Mouse (Mus musculus): ENCODE measurements around the gene Tldc2. TPM values are rescaled to one million over a fixed set of nuclear protein-coding genes. Genes with fewer than 3 reads are reported as not detected.

Gene Tldc2
- polyA plus RNA-seq, 1 experiment from 2014 or later: not detected

DNA sequence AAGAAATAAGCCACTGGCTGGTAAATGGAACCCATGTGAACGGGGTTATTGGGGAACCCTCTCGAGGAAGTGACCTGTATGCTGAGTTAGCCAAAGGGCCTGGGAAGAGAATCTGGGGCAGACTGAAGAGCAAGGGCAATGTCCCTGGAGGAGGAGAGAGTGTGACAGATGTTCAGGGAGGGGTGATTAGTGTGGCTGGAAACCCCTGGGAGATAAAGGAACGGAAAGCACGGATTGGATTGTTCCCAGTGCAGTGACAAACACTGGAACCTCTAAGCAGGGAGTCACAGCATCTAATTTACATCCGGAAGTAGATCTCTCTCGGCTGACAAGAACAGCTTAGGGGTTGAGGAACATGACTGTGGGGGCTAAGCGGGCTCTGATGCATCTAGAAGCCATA, 4.9 kb upstream of the Tldc2 start:
- Histone ChIP-seq H3K27me3 (ENCODE audit: control insufficient read depth, insufficient read depth, low read length) (no peaks in the 10 kb centered on the region), H3K27ac (replicated peaks; ENCODE audit: low read depth, low read length) (no peak overlapping the region), H3K9me3 (replicated peaks; ENCODE audit: control insufficient read depth, low read length) (no peaks in the 10 kb centered on the region), H3K36me3 (replicated peaks; ENCODE audit: control insufficient read depth, insufficient read depth, low read depth, low read length) (no peaks in the 10 kb centered on the region), H3K4me2 (ENCODE audit: low read depth, low read length) (no peak overlapping the region), H3K4me1 (ENCODE audit: control insufficient read depth, insufficient read depth, low read length) (peaks cover 4% of the 10 kb centered on the region), H3K4me3 (ENCODE audit: low read depth, low read length) (no peak overlapping the region), H3K9ac (replicated peaks; ENCODE audit: low read length) (no peak overlapping the region)
- WGBS: 34% methylated on average over 7 of the region's 7 CpGs
- DNase-seq (ENCODE audit: low spot score) (no peak), ATAC-seq (replicated peaks; ENCODE audit: insufficient number of reproducible peaks, low FRiP score, low TSS enrichment, low read depth) (no peak)

DNA sequence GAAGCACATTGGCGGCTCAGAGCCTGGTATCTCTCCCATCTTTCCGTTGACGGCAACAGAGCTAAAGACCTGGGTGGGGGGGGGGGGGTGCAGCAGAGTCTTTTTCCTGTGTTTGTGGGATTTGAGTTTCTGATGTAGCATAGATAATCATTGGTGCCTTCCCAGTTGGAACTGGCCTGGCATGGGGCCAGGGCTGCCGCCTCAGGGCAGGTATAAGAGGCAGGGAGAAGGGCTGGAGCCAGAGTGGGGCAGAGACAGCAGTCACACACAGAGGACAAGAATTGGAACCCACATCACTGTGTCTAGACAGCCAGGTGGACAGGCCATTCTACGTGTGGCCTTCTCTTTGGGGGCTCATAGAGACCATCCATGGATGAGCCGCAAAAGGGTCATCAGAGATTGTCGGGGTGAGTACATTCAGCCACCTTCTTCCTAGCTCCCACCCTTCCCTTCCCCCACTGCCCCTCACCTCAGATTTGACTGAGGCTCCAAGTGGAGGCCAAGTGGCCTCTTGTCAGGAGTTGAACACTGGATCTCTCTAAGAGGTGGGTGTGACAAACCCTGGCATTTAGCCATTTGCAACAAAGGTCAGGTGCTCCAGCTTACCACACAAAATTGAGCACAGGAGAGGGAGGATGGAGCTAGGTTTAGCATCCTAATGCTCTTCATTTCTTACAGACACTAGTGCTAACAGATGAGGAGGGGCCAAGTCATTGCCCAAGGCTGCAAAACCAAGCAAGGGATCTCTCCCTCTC, 1.8 kb upstream of the Tldc2 start:
- Histone ChIP-seq H3K4me1 (ENCODE audit: control insufficient read depth, insufficient read depth, low read length) (no peaks in the 10 kb centered on the region), H3K4me2 (ENCODE audit: low read depth, low read length) (no peak overlapping the region), H3K9me3 (replicated peaks; ENCODE audit: control insufficient read depth, low read length) (no peaks in the 10 kb centered on the region), H3K27me3 (ENCODE audit: control insufficient read depth, insufficient read depth, low read length) (no peaks in the 10 kb centered on the region), H3K36me3 (replicated peaks; ENCODE audit: control insufficient read depth, insufficient read depth, low read depth, low read length) (no peaks in the 10 kb centered on the region), H3K9ac (replicated peaks; ENCODE audit: low read length) (no peak overlapping the region), H3K27ac (replicated peaks; ENCODE audit: low read depth, low read length) (no peak overlapping the region), H3K4me3 (ENCODE audit: low read depth, low read length) (no peak overlapping the region)
- DNase-seq (ENCODE audit: low spot score) (no peak), ATAC-seq (replicated peaks; ENCODE audit: insufficient number of reproducible peaks, low FRiP score, low TSS enrichment, low read depth) (no peak)
- WGBS: 89% methylated on average over 7 of the region's 7 CpGs

DNA sequence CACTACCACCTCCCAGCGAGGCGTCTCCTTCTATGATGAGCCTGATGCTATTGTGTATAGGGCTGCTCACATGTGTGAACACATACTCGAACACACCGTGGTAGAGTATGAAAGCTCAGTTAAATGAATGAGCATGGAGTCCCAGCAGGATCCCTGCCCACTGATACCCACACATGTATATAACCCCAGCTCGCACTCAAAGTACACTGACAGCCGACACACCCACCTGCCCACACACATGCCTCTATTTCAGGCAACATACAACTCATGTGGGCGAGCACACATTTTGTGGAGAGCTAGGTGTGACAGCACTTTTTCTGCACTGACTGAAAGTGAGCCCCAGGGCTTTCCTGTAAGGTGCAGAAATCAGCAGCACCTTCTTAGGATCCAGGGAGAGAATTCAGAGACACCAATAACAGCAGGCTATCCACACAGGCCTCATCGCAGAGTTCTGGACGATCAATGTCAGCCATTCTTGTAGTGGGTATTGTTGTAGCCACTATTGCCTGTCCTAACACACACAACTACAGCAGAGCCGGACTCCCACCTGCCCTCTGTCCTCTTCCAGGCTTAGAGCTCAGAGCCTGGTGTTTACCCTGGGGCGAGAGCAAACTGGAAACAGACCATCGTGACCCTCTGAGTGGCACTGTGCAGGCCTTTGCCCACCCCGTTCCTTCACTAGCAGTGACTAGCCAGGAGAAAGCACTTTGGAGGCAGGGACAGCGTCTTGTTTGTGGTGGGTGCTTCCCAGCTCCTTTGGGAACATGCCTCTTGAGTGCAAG, 872 bp downstream of the Tldc2 start:
- ATAC-seq (replicated peaks; ENCODE audit: insufficient number of reproducible peaks, low FRiP score, low TSS enrichment, low read depth) (no peak), DNase-seq (ENCODE audit: low spot score) (no peak)
- Histone ChIP-seq H3K36me3 (replicated peaks; ENCODE audit: control insufficient read depth, insufficient read depth, low read depth, low read length) (no peaks in the 10 kb centered on the region), H3K27me3 (ENCODE audit: control insufficient read depth, insufficient read depth, low read length) (no peaks in the 10 kb centered on the region), H3K4me3 (ENCODE audit: low read depth, low read length) (no peak overlapping the region), H3K9ac (replicated peaks; ENCODE audit: low read length) (no peak overlapping the region), H3K4me2 (ENCODE audit: low read depth, low read length) (no peak overlapping the region), H3K4me1 (ENCODE audit: control insufficient read depth, insufficient read depth, low read length) (no peaks in the 10 kb centered on the region), H3K27ac (replicated peaks; ENCODE audit: low read depth, low read length) (no peak overlapping the region), H3K9me3 (replicated peaks; ENCODE audit: control insufficient read depth, low read length) (no peaks in the 10 kb centered on the region)
- 75% methylated on average over 14 of the region's 14 CpGs for WGBS

DNA sequence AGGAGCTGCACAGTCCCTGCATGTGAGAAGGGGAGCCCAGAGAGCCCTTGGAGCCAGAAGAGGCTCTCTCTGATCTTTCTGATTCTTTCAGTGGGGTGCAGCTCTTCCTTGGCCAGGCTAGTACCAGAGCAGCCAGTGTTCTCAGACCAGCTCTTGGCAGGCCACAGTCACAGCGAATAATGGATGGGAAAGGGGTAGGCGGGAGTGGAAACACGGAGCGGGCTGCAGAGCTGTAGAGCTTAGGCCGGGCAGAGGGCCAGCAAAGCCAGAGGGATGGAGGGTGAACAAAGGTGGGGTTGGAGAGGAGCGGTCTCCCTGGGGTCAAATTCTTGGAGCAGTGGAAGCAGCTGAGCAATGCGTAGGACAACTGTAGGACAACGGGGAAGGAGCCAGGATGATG, 5.2 kb downstream of the Tldc2 start:
- Histone ChIP-seq H3K9ac (replicated peaks; ENCODE audit: low read length) (no peak overlapping the region; the same call in 1 of the 2 replicates), H3K27ac (replicated peaks; ENCODE audit: low read depth, low read length) (no peak overlapping the region), H3K4me1 (ENCODE audit: control insufficient read depth, insufficient read depth, low read length) (no peaks in the 10 kb centered on the region), H3K4me3 (ENCODE audit: low read depth, low read length) (no peak overlapping the region), H3K9me3 (replicated peaks; ENCODE audit: control insufficient read depth, low read length) (no peaks in the 10 kb centered on the region), H3K4me2 (ENCODE audit: low read depth, low read length) (no peak overlapping the region), H3K36me3 (replicated peaks; ENCODE audit: control insufficient read depth, insufficient read depth, low read depth, low read length) (no peaks in the 10 kb centered on the region; the same call in 1 of the 2 replicates), H3K27me3 (ENCODE audit: control insufficient read depth, insufficient read depth, low read length) (no peaks in the 10 kb centered on the region)
- ATAC-seq (replicated peaks; ENCODE audit: insufficient number of reproducible peaks, low FRiP score, low TSS enrichment, low read depth) (no peak), DNase-seq (ENCODE audit: low spot score) (no peak)
- 72% methylated on average over 8 of the region's 8 CpGs for WGBS

DNA sequence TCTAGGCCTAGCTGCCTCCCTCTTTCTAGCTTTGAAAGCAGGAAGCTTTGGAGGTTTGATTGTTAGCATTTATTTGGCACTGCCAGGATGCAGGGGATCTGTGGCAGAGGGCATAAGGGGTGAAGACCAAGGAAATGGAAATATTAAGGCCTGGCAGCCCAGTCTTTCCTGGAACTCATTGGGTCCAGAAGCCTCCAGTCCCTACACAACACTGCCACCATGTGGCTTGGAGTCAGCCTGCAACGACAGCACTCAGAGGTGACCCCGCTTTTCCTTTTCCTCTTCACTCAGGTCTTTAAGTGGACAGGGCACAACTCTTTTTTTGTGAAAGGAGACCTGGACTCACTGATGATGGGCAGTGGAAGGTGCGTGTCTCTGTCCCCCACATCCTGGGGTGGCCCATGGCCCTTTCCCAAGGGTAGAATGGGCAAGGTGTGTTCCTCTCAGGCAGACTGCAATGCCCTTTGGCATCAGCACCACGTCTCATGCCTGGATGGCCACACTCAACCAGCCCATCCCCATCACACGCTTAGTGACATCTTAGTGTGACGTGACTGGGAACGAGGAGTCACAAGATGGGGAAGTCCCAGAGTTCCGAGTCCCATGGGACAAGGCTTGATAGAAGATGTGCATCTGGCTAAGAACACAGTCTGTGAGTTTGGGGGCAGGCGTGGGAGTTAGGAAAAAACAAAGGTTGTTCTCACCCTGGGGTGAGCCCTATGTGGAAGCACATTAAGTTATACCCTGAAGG, 8.3 kb downstream of the Tldc2 start:
- Histone ChIP-seq H3K4me1 (ENCODE audit: control insufficient read depth, insufficient read depth, low read length) (no peaks in the 10 kb centered on the region), H3K4me3 (ENCODE audit: low read depth, low read length) (no peak overlapping the region), H3K9ac (replicated peaks; ENCODE audit: low read length) (no peak overlapping the region), H3K9me3 (replicated peaks; ENCODE audit: control insufficient read depth, low read length) (no peaks in the 10 kb centered on the region), H3K36me3 (replicated peaks; ENCODE audit: control insufficient read depth, insufficient read depth, low read depth, low read length) (no peaks in the 10 kb centered on the region; the same call in 1 of the 2 replicates), H3K27me3 (ENCODE audit: control insufficient read depth, insufficient read depth, low read length) (no peaks in the 10 kb centered on the region), H3K4me2 (ENCODE audit: low read depth, low read length) (no peak overlapping the region), H3K27ac (replicated peaks; ENCODE audit: low read depth, low read length) (no peak overlapping the region)
- DNase-seq (ENCODE audit: low spot score) (peak; percentile 79), ATAC-seq (replicated peaks; ENCODE audit: insufficient number of reproducible peaks, low FRiP score, low TSS enrichment, low read depth) (no peak; the same call in 1 of the 2 replicates)
- 61% methylated on average over 9 of the region's 9 CpGs for WGBS

DNA sequence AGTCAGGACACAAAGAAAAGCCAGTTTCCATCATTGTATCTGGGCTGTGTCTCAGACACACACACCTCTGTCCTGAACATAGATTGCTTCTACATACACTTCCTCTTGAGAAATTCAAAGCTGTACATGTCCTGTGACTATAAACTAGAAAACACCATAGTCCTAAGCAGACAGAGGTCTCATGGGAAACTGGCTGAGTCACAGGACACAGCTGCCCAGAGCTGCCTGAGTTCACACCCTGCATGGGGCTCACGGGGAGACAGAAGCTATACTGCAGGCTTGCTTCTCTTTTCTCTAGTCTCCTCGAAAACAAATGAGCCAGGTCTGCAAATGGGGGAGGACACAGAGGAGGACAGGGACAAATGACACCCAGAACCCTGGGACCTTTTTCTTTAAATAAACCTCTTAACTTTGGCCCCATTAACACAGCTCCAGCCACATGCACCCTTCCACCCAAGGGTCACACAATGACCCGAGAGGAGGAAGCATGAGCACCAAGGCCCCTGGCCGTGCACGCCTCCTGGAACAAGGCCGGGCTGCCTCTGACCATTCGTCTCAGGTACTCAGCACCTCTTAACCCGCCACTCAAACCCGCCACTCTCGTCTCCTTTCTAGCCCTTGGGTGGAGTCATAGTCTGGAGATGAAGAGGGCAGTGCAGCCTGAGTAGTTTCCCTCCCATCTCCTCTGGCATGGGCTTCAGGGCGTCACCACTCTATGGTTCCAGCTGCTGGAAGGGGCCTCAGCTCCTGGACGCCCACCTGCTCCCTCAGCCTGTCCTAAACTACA, 12.9 kb downstream of the Tldc2 start:
- peaks cover 2% of the 10 kb centered on the region; the same call in 1 of the 2 replicates for H3K36me3 ChIP-seq (replicated peaks; ENCODE audit: control insufficient read depth, insufficient read depth, low read depth, low read length)
- H3K4me1 ChIP-seq (ENCODE audit: control insufficient read depth, insufficient read depth, low read length): no peaks in the 10 kb centered on the region
- H3K4me3 ChIP-seq (ENCODE audit: low read depth, low read length): no peak overlapping the region
- no peaks in the 10 kb centered on the region for H3K9me3 ChIP-seq (replicated peaks; ENCODE audit: control insufficient read depth, low read length)
- no peaks in the 10 kb centered on the region for H3K27me3 ChIP-seq (ENCODE audit: control insufficient read depth, insufficient read depth, low read length)
- ATAC-seq (replicated peaks; ENCODE audit: insufficient number of reproducible peaks, low FRiP score, low TSS enrichment, low read depth): no peak
- DNase-seq (ENCODE audit: low spot score): no peak
- no peak overlapping the region for H3K27ac ChIP-seq (replicated peaks; ENCODE audit: low read depth, low read length)
- no peak overlapping the region for H3K4me2 ChIP-seq (ENCODE audit: low read depth, low read length)
- whole genome bisulfite sequencing: 89% methylated on average over 12 of the region's 12 CpGs
- H3K9ac ChIP-seq (replicated peaks; ENCODE audit: low read length): no peak overlapping the region

DNA sequence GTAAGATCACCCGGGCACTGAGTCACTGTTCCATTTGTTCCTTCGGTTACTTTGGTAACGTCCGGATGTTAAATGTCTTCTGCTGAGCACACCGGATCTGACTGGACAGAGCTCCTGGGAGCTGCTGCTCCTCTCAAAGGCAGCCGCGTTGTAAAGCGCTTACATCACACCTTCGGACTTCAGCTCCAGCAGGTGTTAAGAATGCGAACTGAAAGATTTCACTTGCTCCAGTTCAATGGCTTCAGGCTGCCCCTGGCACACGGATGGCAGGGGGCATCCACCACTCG, 13.4 kb downstream of the Tldc2 start:
- Histone ChIP-seq H3K27ac (replicated peaks; ENCODE audit: low read depth, low read length) (no peak overlapping the region), H3K4me1 (ENCODE audit: control insufficient read depth, insufficient read depth, low read length) (no peaks in the 10 kb centered on the region), H3K36me3 (replicated peaks; ENCODE audit: control insufficient read depth, insufficient read depth, low read depth, low read length) (peaks cover 2% of the 10 kb centered on the region; the same call in 1 of the 2 replicates), H3K9me3 (replicated peaks; ENCODE audit: control insufficient read depth, low read length) (no peaks in the 10 kb centered on the region), H3K4me2 (ENCODE audit: low read depth, low read length) (no peak overlapping the region), H3K27me3 (ENCODE audit: control insufficient read depth, insufficient read depth, low read length) (no peaks in the 10 kb centered on the region), H3K9ac (replicated peaks; ENCODE audit: low read length) (no peak overlapping the region), H3K4me3 (ENCODE audit: low read depth, low read length) (no peak overlapping the region)
- DNase-seq (ENCODE audit: low spot score) (no peak), ATAC-seq (replicated peaks; ENCODE audit: insufficient number of reproducible peaks, low FRiP score, low TSS enrichment, low read depth) (no peak)
- 90% methylated on average over 12 of the region's 12 CpGs for WGBS

Measured in embryonic facial prominence, embryonic 11.5 days (tissue).